Mouse (Mus musculus): Measurements from ENCODE around the gene Nudt22. TPM values are rescaled to one million over a fixed set of nuclear protein-coding genes. Genes with fewer than 3 reads are reported as not detected.
A peak's percentile ranks its signal among the peaks of the same experiment; 100 is the strongest.

Nudt22 gene
- total and polyA plus RNA-seq, 2 experiments from 2014 or later: 19.7 to 20.8 TPM

- H3K27me3 ChIP-seq (ENCODE audit: insufficient read depth, low read length): no peaks in the 10 kb centered on the region
- no peak overlapping the region for H3K4me2 ChIP-seq (ENCODE audit: low read depth, low read length)
- ATAC-seq (no peak), DNase-seq (ENCODE audit: low spot score) (no peak)
- peaks cover 19% of the 10 kb centered on the region; the same call in 1 of the 2 replicates for H3K36me3 ChIP-seq (ENCODE audit: insufficient read depth, low read length)
- no peaks in the 10 kb centered on the region for H3K9me3 ChIP-seq (ENCODE audit: low read length)
- H3K4me3 ChIP-seq (ENCODE audit: low read length): no peak overlapping the region
- WGBS: 30% methylated on average over 5 of the region's 5 CpGs
- no peak overlapping the region for H3K9ac ChIP-seq (replicated peaks; ENCODE audit: low read length)
- no peak for TF ChIP-seq CTCF (IDR thresholded peaks at IDR 0.05; ENCODE audit: low read depth)
- peaks cover 14% of the 10 kb centered on the region for H3K4me1 ChIP-seq (ENCODE audit: insufficient read depth, low read length)
- H3K27ac ChIP-seq: no peak overlapping the region
Observed at GRCm38 (mm10) chr19:6983621-6984020, 12.3 kb downstream of the Nudt22 start.

- Histone ChIP-seq H3K4me2 (ENCODE audit: low read depth, low read length) (peak overlapping the region; percentile 76; the same call in 1 of the 2 replicates), H3K4me3 (ENCODE audit: low read length) (no peak overlapping the region), H3K27me3 (ENCODE audit: insufficient read depth, low read length) (no peaks in the 10 kb centered on the region), H3K36me3 (ENCODE audit: insufficient read depth, low read length) (peaks cover 23% of the 10 kb centered on the region; the same call in 1 of the 2 replicates), H3K4me1 (ENCODE audit: insufficient read depth, low read length) (peaks cover 25% of the 10 kb centered on the region), H3K27ac (peak overlapping the region; percentile 96; the same call in 1 of the 2 replicates), H3K9me3 (ENCODE audit: low read length) (no peaks in the 10 kb centered on the region), H3K9ac (replicated peaks; ENCODE audit: low read length) (0 out of 2 replicates have a peak overlapping the region, but pooled peaks have one; percentile 79)
- ATAC-seq (no peak), DNase-seq (ENCODE audit: low spot score) (no peak)
- no peak for TF ChIP-seq CTCF (IDR thresholded peaks at IDR 0.05; ENCODE audit: low read depth)
- WGBS: 92% methylated on average over 4 of the region's 4 CpGs
Observed at GRCm38 (mm10) chr19:6981465-6981864, 14.5 kb downstream of the Nudt22 start.

- TF ChIP-seq CTCF (IDR thresholded peaks at IDR 0.05; ENCODE audit: low read depth): no peak
- H3K27me3 ChIP-seq (ENCODE audit: insufficient read depth, low read length): no peaks in the 10 kb centered on the region
- ATAC-seq (peak; percentile 86), DNase-seq (ENCODE audit: low spot score) (peak; percentile 100)
- peaks cover 30% of the 10 kb centered on the region for H3K4me1 ChIP-seq (ENCODE audit: insufficient read depth, low read length)
- peak within 1 kb of the TSS; percentile 96 for H3K27ac ChIP-seq
- H3K9ac ChIP-seq (replicated peaks; ENCODE audit: low read length): peak within 1 kb of the TSS; percentile 79
- peak within 1 kb of the TSS; percentile 68 for H3K4me3 ChIP-seq (ENCODE audit: low read length)
- 2% methylated on average over 38 of the region's 38 CpGs for whole genome bisulfite sequencing
- H3K4me2 ChIP-seq (ENCODE audit: low read depth, low read length): peak within 1 kb of the TSS; percentile 76
- H3K36me3 ChIP-seq (ENCODE audit: insufficient read depth, low read length): peaks cover 23% of the 10 kb centered on the region; the same call in 1 of the 2 replicates
- no peaks in the 10 kb centered on the region for H3K9me3 ChIP-seq (ENCODE audit: low read length)
Observed at GRCm38 (mm10) chr19:6980381-6981093, 15.4 kb downstream of the Nudt22 start, which contains the start of gene Fkbp2. TSS of gene Fkbp2 (minus strand) at chr19:6980501.

GRCm38 (mm10) chr19:6979486-6980380 is 16.2 kb downstream of the Nudt22 start:
- TF ChIP-seq CTCF (IDR thresholded peaks at IDR 0.05; ENCODE audit: low read depth): peak; percentile 70
- H3K4me1 ChIP-seq (ENCODE audit: insufficient read depth, low read length): peaks cover 30% of the 10 kb centered on the region
- H3K27me3 ChIP-seq (ENCODE audit: insufficient read depth, low read length): no peaks in the 10 kb centered on the region
- no peaks in the 10 kb centered on the region for H3K9me3 ChIP-seq (ENCODE audit: low read length)
- peaks cover 16% of the 10 kb centered on the region; the same call in 1 of the 2 replicates for H3K36me3 ChIP-seq (ENCODE audit: insufficient read depth, low read length)
- peak; percentile 92 for ATAC-seq
- peak overlapping the region; percentile 76 for H3K4me2 ChIP-seq (ENCODE audit: low read depth, low read length)
- DNase-seq (ENCODE audit: low spot score): peak; percentile 99
- under 1% methylated on average over 44 of the region's 59 CpGs for WGBS
- peak overlapping the region; percentile 68 for H3K4me3 ChIP-seq (ENCODE audit: low read length)
- H3K27ac ChIP-seq: peak overlapping the region; percentile 96
- H3K9ac ChIP-seq (replicated peaks; ENCODE audit: low read length): peak overlapping the region; percentile 79

- Histone ChIP-seq H3K27ac (peak overlapping the region; percentile 96), H3K36me3 (ENCODE audit: insufficient read depth, low read length) (peaks cover 14% of the 10 kb centered on the region; the same call in 1 of the 2 replicates), H3K4me3 (ENCODE audit: low read length) (peak overlapping the region; percentile 68), H3K4me2 (ENCODE audit: low read depth, low read length) (peak overlapping the region; percentile 76), H3K27me3 (ENCODE audit: insufficient read depth, low read length) (no peaks in the 10 kb centered on the region), H3K9me3 (ENCODE audit: low read length) (no peaks in the 10 kb centered on the region), H3K9ac (replicated peaks; ENCODE audit: low read length) (peak overlapping the region; percentile 79), H3K4me1 (ENCODE audit: insufficient read depth, low read length) (peaks cover 30% of the 10 kb centered on the region)
- no peak for TF ChIP-seq CTCF (IDR thresholded peaks at IDR 0.05; ENCODE audit: low read depth)
- DNase-seq (ENCODE audit: low spot score) (no peak), ATAC-seq (no peak)
- 9% methylated on average over 11 of the region's 11 CpGs for WGBS
Observed at GRCm38 (mm10) chr19:6979001-6979479, 16.9 kb downstream of the Nudt22 start.

GRCm38 (mm10) chr19:6978639-6978974 is 17.3 kb downstream of the Nudt22 start:
- H3K9me3 ChIP-seq (ENCODE audit: low read length): no peaks in the 10 kb centered on the region
- H3K27ac ChIP-seq: peak overlapping the region; percentile 96; the same call in 1 of the 2 replicates
- H3K9ac ChIP-seq (replicated peaks; ENCODE audit: low read length): peak overlapping the region; percentile 79
- peak overlapping the region; percentile 68 for H3K4me3 ChIP-seq (ENCODE audit: low read length)
- peaks cover 30% of the 10 kb centered on the region for H3K4me1 ChIP-seq (ENCODE audit: insufficient read depth, low read length)
- DNase-seq (ENCODE audit: low spot score) (no peak), ATAC-seq (no peak)
- no peak for TF ChIP-seq CTCF (IDR thresholded peaks at IDR 0.05; ENCODE audit: low read depth)
- no peaks in the 10 kb centered on the region for H3K27me3 ChIP-seq (ENCODE audit: insufficient read depth, low read length)
- peaks cover 10% of the 10 kb centered on the region; the same call in 1 of the 2 replicates for H3K36me3 ChIP-seq (ENCODE audit: insufficient read depth, low read length)
- WGBS: 38% methylated on average over 3 of the region's 3 CpGs
- peak overlapping the region; percentile 76 for H3K4me2 ChIP-seq (ENCODE audit: low read depth, low read length)

Measured in hindbrain, postnatal 0 days (tissue).